Mouse (Mus musculus): Measurements from ENCODE around the gene Atp6v0d1. TPM values are rescaled to one million over a fixed set of nuclear protein-coding genes. Genes with fewer than 3 reads are reported as not detected.
A peak's percentile ranks its signal among the peaks of the same experiment; 100 is the strongest.
"Not testable (repeated sequence)": the region's sequence is repeated elsewhere in the genome, so short reads cannot be mapped to it uniquely, and the experiment has no call there.

Gene Atp6v0d1
- polyA plus RNA-seq, 1 experiment = not detected

GRCm38 (mm10) chr8:105606189-105607023 lies 40.6 kb upstream of the Atp6v0d1 start:
- under 1% methylated on average over 30 of the region's 30 CpGs for WGBS
- peak overlapping the region; percentile 89 for H3K4me3 ChIP-seq (ENCODE audit: insufficient read depth, low read depth, low read length)

GRCm38 (mm10) chr8:105605491-105606188 lies 39.8 kb upstream of the Atp6v0d1 start:
- Histone ChIP-seq H3K4me1 (ENCODE audit: control insufficient read depth, insufficient read depth, low read length) (peaks cover 20% of the 10 kb centered on the region), H3K4me3 (ENCODE audit: insufficient read depth, low read depth, low read length) (peak overlapping the region; percentile 89), H3K27ac (ENCODE audit: insufficient read depth, low read depth, low read length) (peak overlapping the region; percentile 95)
- WGBS = under 1% methylated on average over 39 of the region's 39 CpGs
- TF ChIP-seq CTCF (IDR thresholded peaks at IDR 0.05; ENCODE audit: insufficient read depth, low read depth, low read length) = no peak
- no peak for TF ChIP-seq POLR2A (IDR thresholded peaks at IDR 0.05; ENCODE audit: insufficient read depth, low read depth, low read length)

More at GRCm38 (mm10) chr8:105606189-105607023, 40.6 kb upstream of the Atp6v0d1 start:
- peak overlapping the region; percentile 95 for H3K27ac ChIP-seq (ENCODE audit: insufficient read depth, low read depth, low read length)
- TF ChIP-seq POLR2A (IDR thresholded peaks at IDR 0.05; ENCODE audit: insufficient read depth, low read depth, low read length) (peak; percentile 68), CTCF (IDR thresholded peaks at IDR 0.05; ENCODE audit: insufficient read depth, low read depth, low read length) (no peak)
- H3K4me1 ChIP-seq (ENCODE audit: control insufficient read depth, insufficient read depth, low read length) = peaks cover 17% of the 10 kb centered on the region

GRCm38 (mm10) chr8:105604804-105605381 lies 39.0 kb upstream of the Atp6v0d1 start, which contains the start of gene Ripor1:
Gene Ripor1, plus strand, starts transcription at chr8:105605255.
- peak within 1 kb of the TSS; percentile 89 for H3K4me3 ChIP-seq (ENCODE audit: insufficient read depth, low read depth, low read length)
- WGBS = under 1% methylated on average over 31 of the region's 42 CpGs

GRCm38 (mm10) chr8:105602540-105602939 lies 36.7 kb upstream of the Atp6v0d1 start:
- not testable (repeated sequence) for H3K27ac ChIP-seq (ENCODE audit: insufficient read depth, low read depth, low read length); H3K4me3 ChIP-seq (ENCODE audit: insufficient read depth, low read depth, low read length)
- peaks cover 16% of the 10 kb centered on the region for H3K4me1 ChIP-seq (ENCODE audit: control insufficient read depth, insufficient read depth, low read length)
- WGBS = 69% methylated on average over 3 of the region's 3 CpGs

More at GRCm38 (mm10) chr8:105604804-105605381, 39.0 kb upstream of the Atp6v0d1 start, which contains the start of gene Ripor1:
- Histone ChIP-seq H3K4me1 (ENCODE audit: control insufficient read depth, insufficient read depth, low read length) (peaks cover 20% of the 10 kb centered on the region), H3K27ac (ENCODE audit: insufficient read depth, low read depth, low read length) (peak within 1 kb of the TSS; percentile 95)
- TF ChIP-seq CTCF (IDR thresholded peaks at IDR 0.05; ENCODE audit: insufficient read depth, low read depth, low read length) (peak; percentile 88), POLR2A (IDR thresholded peaks at IDR 0.05; ENCODE audit: insufficient read depth, low read depth, low read length) (peak; percentile 65; the same call in 1 of the 2 replicates)

GRCm38 (mm10) chr8:105601301-105601700 lies 35.5 kb upstream of the Atp6v0d1 start:
- Histone ChIP-seq H3K4me3 (ENCODE audit: insufficient read depth, low read depth, low read length) (no peak overlapping the region), H3K4me1 (ENCODE audit: control insufficient read depth, insufficient read depth, low read length) (peaks cover 14% of the 10 kb centered on the region), H3K27ac (ENCODE audit: insufficient read depth, low read depth, low read length) (peak overlapping the region; percentile 86)
- TF ChIP-seq CTCF (IDR thresholded peaks at IDR 0.05; ENCODE audit: insufficient read depth, low read depth, low read length) = no peak
- no peak for TF ChIP-seq POLR2A (IDR thresholded peaks at IDR 0.05; ENCODE audit: insufficient read depth, low read depth, low read length)
- 46% methylated on average over 5 of the region's 5 CpGs for WGBS

GRCm38 (mm10) chr8:105598777-105599176 lies 32.9 kb upstream of the Atp6v0d1 start:
- 87% methylated on average over 6 of the region's 6 CpGs for WGBS
- peaks cover 19% of the 10 kb centered on the region for H3K4me1 ChIP-seq (ENCODE audit: control insufficient read depth, insufficient read depth, low read length)
- H3K4me3 ChIP-seq (ENCODE audit: insufficient read depth, low read depth, low read length) = no peak overlapping the region
- H3K27ac ChIP-seq (ENCODE audit: insufficient read depth, low read depth, low read length) = no peak overlapping the region
- TF ChIP-seq POLR2A (IDR thresholded peaks at IDR 0.05; ENCODE audit: insufficient read depth, low read depth, low read length) (no peak), CTCF (IDR thresholded peaks at IDR 0.05; ENCODE audit: insufficient read depth, low read depth, low read length) (no peak)

- H3K4me3 ChIP-seq (ENCODE audit: insufficient read depth, low read depth, low read length) = peak overlapping the region; percentile 6; the same call in 1 of the 2 replicates
- H3K4me1 ChIP-seq (ENCODE audit: control insufficient read depth, insufficient read depth, low read length) = peaks cover 18% of the 10 kb centered on the region
- no peak overlapping the region for H3K27ac ChIP-seq (ENCODE audit: insufficient read depth, low read depth, low read length)
- 8% methylated on average over 14 of the region's 14 CpGs for WGBS
- peak; percentile 48 for TF ChIP-seq CTCF (IDR thresholded peaks at IDR 0.05; ENCODE audit: insufficient read depth, low read depth, low read length)
- no peak for TF ChIP-seq POLR2A (IDR thresholded peaks at IDR 0.05; ENCODE audit: insufficient read depth, low read depth, low read length)
Measured at GRCm38 (mm10) chr8:105596362-105597034, 30.7 kb upstream of the Atp6v0d1 start.

GRCm38 (mm10) chr8:105594451-105595242 lies 28.8 kb upstream of the Atp6v0d1 start:
- WGBS = 82% methylated on average over 18 of the region's 18 CpGs
- peaks cover 15% of the 10 kb centered on the region for H3K4me1 ChIP-seq (ENCODE audit: control insufficient read depth, insufficient read depth, low read length)
- no peak overlapping the region for H3K4me3 ChIP-seq (ENCODE audit: insufficient read depth, low read depth, low read length)
- no peak for TF ChIP-seq POLR2A (IDR thresholded peaks at IDR 0.05; ENCODE audit: insufficient read depth, low read depth, low read length)
- no peak overlapping the region for H3K27ac ChIP-seq (ENCODE audit: insufficient read depth, low read depth, low read length)

All from olfactory bulb, adult 2 months (tissue).